Mouse (Mus musculus) liver, adult 2 months (tissue): ENCODE measurements around the gene Emc9. TPM values are rescaled to one million over a fixed set of nuclear protein-coding genes. Genes with fewer than 3 reads are reported as not detected.

Experiments
- DNase-seq: peaks from one replicate; pipeline ENCODE4 v3.0.0-alpha.2; 2011; ENCODE audit warnings: low read depth, low spot score; ENCODE audit errors: extremely low read depth
- H3K27ac ChIP-seq: fragments of 200-500 bp; replicated peaks from 2 replicates; pipeline ENCODE4 v1.5.1; 2012; ENCODE audit warnings: low read depth, mild to moderate bottlenecking, control low read depth, inconsistent platforms, low read length; ENCODE audit not compliant: insufficient read depth
- H3K27me3 ChIP-seq: fragments of 200-500 bp; 2 replicates; pipeline ENCODE4 v1.6.1; 2012; ENCODE audit warnings: mild to moderate bottlenecking, moderate library complexity, low read length, inconsistent platforms; ENCODE audit not compliant: control insufficient read depth, insufficient read depth
- H3K36me3 ChIP-seq: fragments of 200-500 bp; 2 replicates; pipeline ENCODE4 v1.6.1; 2012; ENCODE audit warnings: low read length, inconsistent platforms; ENCODE audit not compliant: control insufficient read depth, insufficient read depth
- H3K4me1 ChIP-seq: fragments of 200-500 bp; 2 replicates; pipeline ENCODE4 v1.6.1; 2011; ENCODE audit warnings: low read length; ENCODE audit not compliant: control insufficient read depth, insufficient read depth
- H3K4me3 ChIP-seq: fragments of 200-500 bp; 2 replicates; pipeline ENCODE4 v1.5.1; 2011; ENCODE audit warnings: low read depth, mild to moderate bottlenecking, control low read depth, low read length, moderate library complexity; ENCODE audit not compliant: insufficient read depth
- H3K79me2 ChIP-seq: fragments of 200-500 bp; 2 replicates; pipeline ENCODE4 v1.6.1; 2012; ENCODE audit warnings: inconsistent platforms, mild to moderate bottlenecking, low read length, moderate library complexity; ENCODE audit not compliant: control insufficient read depth, insufficient read depth
- H3K9ac ChIP-seq: fragments of 200-500 bp; 2 replicates; pipeline ENCODE4 v1.6.1; 2012; ENCODE audit warnings: low read depth, mild to moderate bottlenecking, control low read depth, inconsistent platforms, low read length
- CTCF ChIP-seq: fragments of 200-500 bp; IDR thresholded peaks from 2 replicates; pipeline ENCODE4 v1.5.1; 2011; ENCODE audit warnings: low read depth, low read length, control low read depth
- POLR2A ChIP-seq: fragments of 200-500 bp; IDR thresholded peaks from 2 replicates; pipeline ENCODE4 v1.6.1; 2011; ENCODE audit warnings: low read length, control low read depth; ENCODE audit not compliant: insufficient read depth; ENCODE audit errors: extremely low read depth
- WGBS: fragments of 180-500 bp; shearing (Covaris S2); methylation state at CpG from one replicate; pipeline ENCODE4 v1.1.7; 2018; 5-methylcytosine and 5-hydroxymethylcytosine counted together
- polyA plus RNA-seq: library from polyadenylated mRNA; depleted of rRNA; stranded (reverse); fragments of >200 nt; gene quantifications from 2 replicates; pipeline ENCODE4 v1.2.3, GENCODE M21; 2012; rRNA removed
- total RNA-seq: library from RNA; depleted of rRNA; stranded (reverse); fragments of >200 nt; gene quantifications from 2 replicates; pipeline ENCODE4 v1.2.3, GENCODE M21; 2014; rRNA removed

Emc9 gene
- total and polyA plus RNA-seq, 2 experiments, result 36.1 to 57.2 TPM

DNA sequence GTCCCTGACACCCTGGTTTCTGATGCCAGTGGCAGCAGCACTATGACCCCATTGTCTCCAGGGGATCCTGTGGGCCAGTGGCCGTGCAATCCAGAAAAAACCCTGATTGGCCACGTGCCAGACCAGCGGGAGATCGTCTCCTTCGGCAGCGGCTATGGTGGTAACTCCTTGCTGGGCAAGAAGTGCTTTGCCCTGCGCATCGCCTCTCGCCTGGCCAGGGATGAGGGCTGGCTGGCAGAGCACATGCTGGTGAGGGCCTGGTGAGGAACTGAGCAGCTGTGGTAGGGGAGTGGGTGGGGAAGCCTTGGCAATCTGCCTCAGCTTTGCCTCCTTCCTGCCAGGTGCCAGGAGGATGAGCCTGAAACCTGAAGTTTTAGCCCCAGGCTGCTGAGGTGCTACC, 40.8 kb downstream of the Emc9 start:
- DNase-seq, result no peak
- H3K79me2 ChIP-seq, result no peaks in the 10 kb centered on the region
- no peaks in the 10 kb centered on the region for H3K4me1 ChIP-seq
- no peaks in the 10 kb centered on the region for H3K36me3 ChIP-seq
- no peak overlapping the region for H3K9ac ChIP-seq
- 89% methylated on average over 9 of the region's 9 CpGs for WGBS
- TF ChIP-seq POLR2A (no peak), CTCF (no peak)
- no peak overlapping the region for H3K27ac ChIP-seq
- H3K27me3 ChIP-seq, result no peaks in the 10 kb centered on the region
- no peak overlapping the region for H3K4me3 ChIP-seq

DNA sequence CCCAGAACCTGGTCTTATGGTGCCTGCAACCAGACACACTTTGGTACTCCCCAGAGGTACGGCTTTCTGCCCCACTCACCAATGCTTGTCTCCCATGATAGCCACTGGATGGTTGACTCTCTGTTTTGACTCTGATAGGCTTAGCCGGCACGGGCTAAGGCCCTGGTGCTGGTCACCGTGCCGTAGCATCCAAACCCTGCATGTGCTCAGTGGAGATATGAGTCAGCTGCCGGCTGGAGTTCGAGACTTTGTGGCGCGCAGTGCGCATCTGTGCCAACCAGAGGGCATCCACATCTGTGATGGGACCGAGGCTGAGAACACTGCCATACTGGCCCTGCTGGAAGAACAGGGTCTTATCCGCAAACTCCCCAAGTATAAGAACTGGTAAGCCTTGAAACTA, 42.8 kb downstream of the Emc9 start:
- no peak overlapping the region for H3K4me3 ChIP-seq
- no peak overlapping the region for H3K27ac ChIP-seq
- 97% methylated on average over 12 of the region's 12 CpGs for WGBS
- H3K9ac ChIP-seq, result no peak overlapping the region
- H3K27me3 ChIP-seq, result no peaks in the 10 kb centered on the region
- no peaks in the 10 kb centered on the region for H3K36me3 ChIP-seq
- DNase-seq, result no peak
- no peaks in the 10 kb centered on the region for H3K4me1 ChIP-seq
- no peaks in the 10 kb centered on the region for H3K79me2 ChIP-seq
- TF ChIP-seq CTCF, result no peak
- no peak for TF ChIP-seq POLR2A

- H3K4me1 ChIP-seq, result no peaks in the 10 kb centered on the region
- DNase-seq, result no peak
- H3K79me2 ChIP-seq, result no peaks in the 10 kb centered on the region
- 33% methylated on average over 10 of the region's 10 CpGs for WGBS
- H3K27me3 ChIP-seq, result no peaks in the 10 kb centered on the region
- peak overlapping the region; percentile 74 for H3K4me3 ChIP-seq
- TF ChIP-seq POLR2A, result no peak
- no peak for TF ChIP-seq CTCF
- no peaks in the 10 kb centered on the region for H3K36me3 ChIP-seq
- H3K27ac ChIP-seq, result no peak overlapping the region
- H3K9ac ChIP-seq, result peak overlapping the region; percentile 61
Measured at GRCm38 (mm10) chr14:55540787-55541321, 44.2 kb downstream of the Emc9 start.

GRCm38 (mm10) chr14:55540067-55540786, 44.9 kb downstream of the Emc9 start, which contains the start of gene Pck2:
TSS of gene Pck2 (plus strand) at chr14:55540266.
- H3K27ac ChIP-seq, result no peak within 1 kb of the TSS

DNA sequence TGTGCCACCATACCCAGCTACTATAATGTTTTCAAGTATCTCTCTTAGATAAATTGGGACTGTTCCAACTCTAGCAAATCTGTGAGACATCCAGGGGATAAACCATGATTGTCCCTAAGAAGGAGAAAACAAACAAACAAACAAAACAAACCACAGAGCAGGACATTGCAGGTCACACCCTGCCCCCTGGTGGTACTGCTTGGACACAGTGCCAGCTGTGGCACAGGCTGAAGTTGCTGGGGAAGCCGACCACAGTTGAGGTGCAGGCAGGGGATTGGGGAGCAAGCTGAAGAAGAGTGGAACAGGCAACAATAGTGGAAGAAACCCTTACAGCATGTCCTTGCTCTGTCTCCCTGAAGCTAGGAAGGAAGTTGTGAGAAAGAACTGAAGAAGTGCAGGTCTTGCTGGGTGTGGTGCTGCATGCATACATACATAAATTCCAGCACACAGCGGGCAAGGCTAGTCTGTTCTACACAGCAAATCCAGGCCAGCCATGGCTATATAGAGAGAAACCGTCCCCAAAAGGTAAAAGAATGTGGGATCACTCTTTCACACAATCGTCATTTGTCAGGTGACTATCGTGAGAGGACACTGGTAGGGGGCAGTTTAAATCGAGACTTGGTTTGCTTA, 48.9 kb downstream of the Emc9 start:
- Histone ChIP-seq H3K27ac (no peak overlapping the region), H3K36me3 (no peaks in the 10 kb centered on the region), H3K9ac (no peak overlapping the region), H3K4me3 (no peak overlapping the region), H3K4me1 (no peaks in the 10 kb centered on the region), H3K79me2 (no peaks in the 10 kb centered on the region), H3K27me3 (no peaks in the 10 kb centered on the region)
- no peak for DNase-seq
- no peak for TF ChIP-seq POLR2A
- peak; percentile 83 for TF ChIP-seq CTCF
- 64% methylated on average over 6 of the region's 6 CpGs for WGBS

More at GRCm38 (mm10) chr14:55540067-55540786, 44.9 kb downstream of the Emc9 start, which contains the start of gene Pck2:
- H3K4me3 ChIP-seq, result peak within 1 kb of the TSS; percentile 74
- peak within 1 kb of the TSS; percentile 61 for H3K9ac ChIP-seq
- no peaks in the 10 kb centered on the region for H3K36me3 ChIP-seq
- H3K27me3 ChIP-seq, result no peaks in the 10 kb centered on the region
- WGBS, result 1% methylated on average over 32 of the region's 32 CpGs
- TF ChIP-seq CTCF (no peak), POLR2A (0 out of 2 replicates have a peak, but pooled peaks have one; percentile 21)
- no peaks in the 10 kb centered on the region for H3K4me1 ChIP-seq
- DNase-seq, result peak; percentile 74
- H3K79me2 ChIP-seq, result no peaks in the 10 kb centered on the region

Other genes with a start within 250 kb of the Emc9 start
Only the 30 nearest of the 31 such genes appear.
- gene Dhrs4, start 106.5 kb downstream of the Emc9 start, total RNA-seq, result 103 and 111 TPM in 2 replicates
- gene Dhrs4, start 106.5 kb downstream of the Emc9 start, polyA plus RNA-seq, result 120 and 146 TPM in 2 replicates
- 0.09 and 0.13 TPM in 2 replicates for gene Carmil3, start 94.7 kb downstream of the Emc9 start, total RNA-seq
- 0.29 and 0.36 TPM in 2 replicates for gene Carmil3, start 94.7 kb downstream of the Emc9 start, polyA plus RNA-seq
- gene Cpne6, start 74.9 kb downstream of the Emc9 start, total RNA-seq, result not detected in 2 replicates
- not detected in 2 replicates for gene Cpne6, start 74.9 kb downstream of the Emc9 start, polyA plus RNA-seq
- gene Nrl, start 60.3 kb downstream of the Emc9 start, total RNA-seq, result not detected in 2 replicates
- gene Nrl, start 60.3 kb downstream of the Emc9 start, polyA plus RNA-seq, result not detected in 2 replicates
- 1.2 and 3.2 TPM in 2 replicates for gene Pck2, start 45.0 kb downstream of the Emc9 start, total RNA-seq
- gene Pck2, start 45.0 kb downstream of the Emc9 start, polyA plus RNA-seq, result 2.4 and 7.3 TPM in 2 replicates
- gene Dcaf11, start 25.3 kb downstream of the Emc9 start, total RNA-seq, result 305 and 330 TPM in 2 replicates
- 263 and 363 TPM in 2 replicates for gene Dcaf11, start 25.3 kb downstream of the Emc9 start, polyA plus RNA-seq
- not detected in 2 replicates for gene A730061H03Rik, start 24.9 kb downstream of the Emc9 start, total RNA-seq
- gene A730061H03Rik, start 24.9 kb downstream of the Emc9 start, polyA plus RNA-seq, result 0.42 and 0.62 TPM in 2 replicates
- gene Fitm1, start 9.7 kb downstream of the Emc9 start, total RNA-seq, result 3.8 and 7.5 TPM in 2 replicates
- 45.7 and 60.2 TPM in 2 replicates for gene Fitm1, start 9.7 kb downstream of the Emc9 start, polyA plus RNA-seq
- 78.5 and 94.2 TPM in 2 replicates for gene Psme1, start 7.2 kb downstream of the Emc9 start, total RNA-seq
- 46.9 and 59.9 TPM in 2 replicates for gene Psme1, start 7.2 kb downstream of the Emc9 start, polyA plus RNA-seq
- gene Psme2, start 5.8 kb upstream of the Emc9 start, total RNA-seq, result 110 and 142 TPM in 2 replicates
- 55.9 and 56.9 TPM in 2 replicates for gene Psme2, start 5.8 kb upstream of the Emc9 start, polyA plus RNA-seq
- gene Rnf31, start 6.4 kb upstream of the Emc9 start, total RNA-seq, result 4.9 and 8.0 TPM in 2 replicates
- gene Rnf31, start 6.4 kb upstream of the Emc9 start, polyA plus RNA-seq, result 15.4 and 20.4 TPM in 2 replicates
- gene Irf9, start 18.3 kb upstream of the Emc9 start, total RNA-seq, result 21.1 and 24.2 TPM in 2 replicates
- gene Irf9, start 18.3 kb upstream of the Emc9 start, polyA plus RNA-seq, result 36.8 and 45.0 TPM in 2 replicates
- 0.34 and 0.46 TPM in 2 replicates for gene Rec8, start 32.7 kb upstream of the Emc9 start, total RNA-seq
- 0.54 and 2.3 TPM in 2 replicates for gene Rec8, start 32.7 kb upstream of the Emc9 start, polyA plus RNA-seq
- 16.8 and 32.6 TPM in 2 replicates for gene Ipo4, start 50.7 kb upstream of the Emc9 start, total RNA-seq
- 42.0 and 53.0 TPM in 2 replicates for gene Ipo4, start 50.7 kb upstream of the Emc9 start, polyA plus RNA-seq
- 1.1 and 2.1 TPM in 2 replicates for gene Gm49378, start 52.6 kb upstream of the Emc9 start, total RNA-seq
- 7.0 and 7.9 TPM in 2 replicates for gene Gm49378, start 52.6 kb upstream of the Emc9 start, polyA plus RNA-seq
- 46.5 and 62.0 TPM in 2 replicates for gene Tm9sf1, start 58.5 kb upstream of the Emc9 start, total RNA-seq
- gene Tm9sf1, start 58.5 kb upstream of the Emc9 start, polyA plus RNA-seq, result 66.3 and 70.4 TPM in 2 replicates
- gene Tssk4, start 64.9 kb upstream of the Emc9 start, total RNA-seq, result 0.09 and 0.47 TPM in 2 replicates
- 0.18 and 0.24 TPM in 2 replicates for gene Tssk4, start 64.9 kb upstream of the Emc9 start, polyA plus RNA-seq
- gene Mdp1, start 75.2 kb upstream of the Emc9 start, total RNA-seq, result 10.1 and 10.3 TPM in 2 replicates
- gene Mdp1, start 75.2 kb upstream of the Emc9 start, polyA plus RNA-seq, result 9.8 and 10.5 TPM in 2 replicates
- 13.1 and 14.9 TPM in 2 replicates for gene Gmpr2, start 86.6 kb upstream of the Emc9 start, total RNA-seq
- 9.9 and 11.6 TPM in 2 replicates for gene Gmpr2, start 86.6 kb upstream of the Emc9 start, polyA plus RNA-seq
- gene Nedd8, start 86.8 kb upstream of the Emc9 start, total RNA-seq, result 94.7 and 99.4 TPM in 2 replicates
- 209 and 225 TPM in 2 replicates for gene Nedd8, start 86.8 kb upstream of the Emc9 start, polyA plus RNA-seq
- 7.7 and 8.5 TPM in 2 replicates for gene Tinf2, start 96.5 kb upstream of the Emc9 start, total RNA-seq
- 8.1 and 8.2 TPM in 2 replicates for gene Tinf2, start 96.5 kb upstream of the Emc9 start, polyA plus RNA-seq
- 7.9 and 8.4 TPM in 2 replicates for gene Tgm1, start 128.6 kb upstream of the Emc9 start, total RNA-seq
- 22.8 and 24.2 TPM in 2 replicates for gene Tgm1, start 128.6 kb upstream of the Emc9 start, polyA plus RNA-seq
- 28.7 and 31.5 TPM in 2 replicates for gene Rabggta, start 137.0 kb upstream of the Emc9 start, total RNA-seq
- 64.0 and 65.1 TPM in 2 replicates for gene Rabggta, start 137.0 kb upstream of the Emc9 start, polyA plus RNA-seq
- 109 and 140 TPM in 2 replicates for gene Dhrs1, start 160.4 kb upstream of the Emc9 start, total RNA-seq
- gene Dhrs1, start 160.4 kb upstream of the Emc9 start, polyA plus RNA-seq, result 263 and 286 TPM in 2 replicates
- gene Nop9, start 160.4 kb upstream of the Emc9 start, total RNA-seq, result 11.0 and 13.0 TPM in 2 replicates
- gene Nop9, start 160.4 kb upstream of the Emc9 start, polyA plus RNA-seq, result 11.8 and 15.1 TPM in 2 replicates
- gene Cideb, start 173.2 kb upstream of the Emc9 start, total RNA-seq, result 101 and 128 TPM in 2 replicates
- gene Cideb, start 173.2 kb upstream of the Emc9 start, polyA plus RNA-seq, result 483 and 586 TPM in 2 replicates
- 0.74 and 0.94 TPM in 2 replicates for gene Ltb4r2, start 176.1 kb upstream of the Emc9 start, total RNA-seq
- gene Ltb4r2, start 176.1 kb upstream of the Emc9 start, polyA plus RNA-seq, result 1.9 and 2.6 TPM in 2 replicates
- gene Ltb4r1, start 180.7 kb upstream of the Emc9 start, total RNA-seq, result 0.28 and 0.34 TPM in 2 replicates
- 0.80 and 1.4 TPM in 2 replicates for gene Ltb4r1, start 180.7 kb upstream of the Emc9 start, polyA plus RNA-seq
- gene Adcy4, start 198.8 kb upstream of the Emc9 start, total RNA-seq, result 2.4 and 3.6 TPM in 2 replicates
- gene Adcy4, start 198.8 kb upstream of the Emc9 start, polyA plus RNA-seq, result 3.3 and 4.5 TPM in 2 replicates
- 0.94 and 1.8 TPM in 2 replicates for gene Ripk3, start 203.6 kb upstream of the Emc9 start, total RNA-seq
- gene Ripk3, start 203.6 kb upstream of the Emc9 start, polyA plus RNA-seq, result 1.4 and 4.0 TPM in 2 replicates